Mouse (Mus musculus) heart, adult 2 months (tissue): ENCODE measurements around the gene Ghr.

Experiments used
- CTCF ChIP-seq: fragments of 200-600 bp; IDR thresholded peaks from 2 replicates; pipeline ENCODE4 v1.8.1; 2022; ENCODE audit warnings: antibody characterized with exemption, mild to moderate bottlenecking, moderate library complexity
- EP300 ChIP-seq: fragments of 200-500 bp; IDR thresholded peaks from 2 replicates; pipeline ENCODE4 v1.6.1; 2011; ENCODE audit warnings: low read depth, low read length, control low read depth; ENCODE audit not compliant: insufficient read depth
- POLR2A ChIP-seq: fragments of 200-500 bp; IDR thresholded peaks from 2 replicates; pipeline ENCODE4 v1.6.1; 2011; ENCODE audit warnings: mild to moderate bottlenecking, low read depth, low read length, control low read depth; ENCODE audit not compliant: insufficient read depth

- no peak for TF ChIP-seq CTCF
- TF ChIP-seq POLR2A: no peak
- TF ChIP-seq EP300: no peak
These were observed 70.9 kb downstream of the Ghr start for GRCm38 (mm10) chr15:3512380-3512779.
